8 mouse cellular contexts compared by ENCODE assay signal in the genomic region with DNA sequence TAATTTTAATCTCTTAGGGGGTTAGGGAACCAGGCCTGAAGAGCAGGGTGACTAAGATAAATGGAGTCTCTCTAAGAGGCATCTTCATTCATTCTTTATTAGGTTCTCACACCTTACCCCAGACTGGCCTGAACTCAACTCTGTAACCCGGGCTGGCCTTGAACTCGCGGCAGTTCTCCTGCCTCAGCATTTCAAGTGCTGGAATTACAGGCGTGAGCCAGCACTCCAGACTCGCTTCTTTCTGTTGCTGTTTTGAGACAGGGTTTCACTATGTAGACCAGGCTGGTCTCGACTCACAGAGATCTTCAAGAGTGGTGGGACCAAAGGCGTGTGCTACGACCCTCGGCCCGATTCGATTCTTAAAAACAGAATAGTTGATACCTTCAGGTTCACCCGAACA. TPM values are rescaled to one million over a fixed set of nuclear protein-coding genes. Genes with fewer than 3 reads are reported as not detected.
DNase-seq lines count a peak whose midpoint lies in the region; ATAC-seq and TF ChIP-seq lines count a peak whose summit lies in the region.

No protein-coding gene starts in this region.

- no peaks in the 10 kb centered on the region for H3K9me3 ChIP-seq in forebrain, embryonic 12.5 days
- no peaks in the 10 kb centered on the region for H3K9me3 ChIP-seq in midbrain, embryonic 10.5 days (replicated peaks)

- H3K36me3 ChIP-seq in forebrain, embryonic 12.5 days (replicated peaks): peaks cover 28% of the 10 kb centered on the region
- peaks cover 41% of the 10 kb centered on the region for H3K36me3 ChIP-seq in midbrain, embryonic 10.5 days

- H3K27me3 ChIP-seq in forebrain, embryonic 12.5 days: peaks cover 7% of the 10 kb centered on the region
- H3K27me3 ChIP-seq in midbrain, embryonic 10.5 days (ENCODE audit: low read depth, poor library complexity, severe bottlenecking): peaks cover 15% of the 10 kb centered on the region

- ATAC-seq in forebrain, embryonic 12.5 days (ENCODE audit: low FRiP score): peak; percentile 15; the same call in 1 of the 2 replicates

- H3K9ac ChIP-seq in forebrain, embryonic 12.5 days: peak overlapping the region; percentile 81

- peak; percentile 42 for DNase-seq in kidney, adult 9 months
- DNase-seq in kidney, adult 18-20 months: no peak
- DNase-seq in kidney, postnatal 36 days: peak; percentile 15 to 40
- DNase-seq in midbrain, embryonic 10.5 days (ENCODE audit: low spot score): no peak
- no peak for DNase-seq in layer of hippocampus, adult 9-10 months (ENCODE audit: low spot score)
- no peak for DNase-seq in right cerebral cortex, postnatal 10 days (ENCODE audit: low spot score in 2 of 2)

- no peak for TF ChIP-seq POLR2A in bone marrow, adult 2 months (IDR thresholded peaks at IDR 0.05; ENCODE audit: borderline replicate concordance, control insufficient read depth, low read depth, low read length)

- peak overlapping the region; percentile 72 for H3K4me2 ChIP-seq in forebrain, embryonic 12.5 days

- peak overlapping the region; percentile 65 for H3K27ac ChIP-seq in bone marrow, adult 2 months (ENCODE audit: control insufficient read depth, insufficient read depth, low read depth, low read length, poor library complexity)
- peak overlapping the region; percentile 86 for H3K27ac ChIP-seq in forebrain, embryonic 12.5 days
- peak overlapping the region; percentile 96 for H3K27ac ChIP-seq in midbrain, embryonic 10.5 days (replicated peaks)

- H3K4me3 ChIP-seq in bone marrow, adult 2 months (replicated peaks; ENCODE audit: control insufficient read depth, low read depth, low read length): peak overlapping the region; percentile 96
- peak overlapping the region; percentile 79 for H3K4me3 ChIP-seq in forebrain, embryonic 12.5 days (replicated peaks)
- H3K4me3 ChIP-seq in midbrain, embryonic 10.5 days: peak overlapping the region; percentile 72

- WGBS in bone marrow, adult 2 months: 26% methylated on average over 12 of the region's 12 CpGs
- 22% methylated on average over 12 of the region's 12 CpGs for WGBS in forebrain, embryonic 12.5 days
- 25% methylated on average over 12 of the region's 12 CpGs for WGBS in midbrain, embryonic 10.5 days

- no peak for TF ChIP-seq CTCF in bone marrow, adult 2 months (IDR thresholded peaks at IDR 0.05; ENCODE audit: control insufficient read depth, insufficient read depth, low read length)

- no peaks in the 10 kb centered on the region; the same call in 1 of the 2 replicates for H3K4me1 ChIP-seq in bone marrow, adult 2 months (ENCODE audit: control insufficient read depth, insufficient read depth, low read length)
- peaks cover 19% of the 10 kb centered on the region for H3K4me1 ChIP-seq in forebrain, embryonic 12.5 days
- H3K4me1 ChIP-seq in midbrain, embryonic 10.5 days: peaks cover 23% of the 10 kb centered on the region

RNA-seq across cellular contexts. Expression of a gene that starts 1.3 kb away (rescaled TPM):
- 31.6 and 48.3 TPM in 2 replicates for polyA plus RNA-seq in bone marrow, adult 2 months (2011; ENCODE audit: insufficient read depth, insufficient read length, low replicate concordance, missing spikeins)
- polyA plus RNA-seq in forebrain, embryonic 12.5 days (2016; fragmentation: Nextera tagmentation; extraction: Ambion mirVana): 84.6 and 86.4 TPM in 2 replicates
- 75.6 and 79.8 TPM in 2 replicates for polyA plus RNA-seq in midbrain, embryonic 10.5 days (2016; fragmentation: Nextera tagmentation; extraction: Ambion mirVana)

RNA-seq across cellular contexts. Expression of a gene that starts 2.7 kb away (rescaled TPM):
- 1.8 and 3.4 TPM in 2 replicates for polyA plus RNA-seq in bone marrow, adult 2 months (2011; ENCODE audit: insufficient read depth, insufficient read length, low replicate concordance, missing spikeins)
- polyA plus RNA-seq in forebrain, embryonic 12.5 days (2016; fragmentation: Nextera tagmentation; extraction: Ambion mirVana): 10.5 and 12.0 TPM in 2 replicates
- 11.4 and 11.6 TPM in 2 replicates for polyA plus RNA-seq in midbrain, embryonic 10.5 days (2016; fragmentation: Nextera tagmentation; extraction: Ambion mirVana)

RNA-seq across cellular contexts. Expression of a gene that starts 21.9 kb away (rescaled TPM):
- polyA plus RNA-seq in bone marrow, adult 2 months (2011; ENCODE audit: insufficient read depth, insufficient read length, low replicate concordance, missing spikeins): not detected in 2 replicates
- polyA plus RNA-seq in forebrain, embryonic 12.5 days (2016; fragmentation: Nextera tagmentation; extraction: Ambion mirVana): 1.5 TPM in 1 of 2 replicates, not detected in the other
- polyA plus RNA-seq in midbrain, embryonic 10.5 days (2016; fragmentation: Nextera tagmentation; extraction: Ambion mirVana): 6.1 and 14.4 TPM in 2 replicates

RNA-seq across cellular contexts. Expression of a gene that starts 36.7 kb away (rescaled TPM):
- polyA plus RNA-seq in bone marrow, adult 2 months (2011; ENCODE audit: insufficient read depth, insufficient read length, low replicate concordance, missing spikeins): 13.5 and 17.3 TPM in 2 replicates
- polyA plus RNA-seq in forebrain, embryonic 12.5 days (2016; fragmentation: Nextera tagmentation; extraction: Ambion mirVana): 18.8 and 20.7 TPM in 2 replicates
- polyA plus RNA-seq in midbrain, embryonic 10.5 days (2016; fragmentation: Nextera tagmentation; extraction: Ambion mirVana): 24.2 and 25.1 TPM in 2 replicates

RNA-seq across cellular contexts. Expression of a gene that starts 58.0 kb away (rescaled TPM):
- polyA plus RNA-seq in bone marrow, adult 2 months (2011; ENCODE audit: insufficient read depth, insufficient read length, low replicate concordance, missing spikeins): not detected in 2 replicates
- 0.43 and 0.63 TPM in 2 replicates for polyA plus RNA-seq in forebrain, embryonic 12.5 days (2016; fragmentation: Nextera tagmentation; extraction: Ambion mirVana)
- 1.1 and 2.0 TPM in 2 replicates for polyA plus RNA-seq in midbrain, embryonic 10.5 days (2016; fragmentation: Nextera tagmentation; extraction: Ambion mirVana)

Comparison
In these comparisons a context has a peak if more than half of its experiments do, and no peak if none do; other contexts are left out.
1. DNase-seq: peak in kidney, adult 9 months (single experiment) and kidney, postnatal 36 days (2 of 2); none in kidney, adult 18-20 months (single experiment), midbrain, embryonic 10.5 days (single experiment), layer of hippocampus, adult 9-10 months (single experiment) and right cerebral cortex, postnatal 10 days (0 of 2).
2. Peak in every context shown above with its lines, with median percentiles within 50 percentile points of each other: H3K27ac ChIP-seq and H3K4me3 ChIP-seq.